Mouse (Mus musculus) erythroblast, embryonic 14.5 days (primary cell): ENCODE measurements around the gene Sesn2.

Source experiments
- GATA1 ChIP-seq: IDR thresholded peaks from 2 replicates; pipeline ENCODE4 v1.6.1; 2012; ENCODE audit warnings: low read length, inconsistent platforms, mixed read lengths
- TAL1 ChIP-seq: IDR thresholded peaks from 3 replicates; pipeline ENCODE4 v1.6.1; 2012; ENCODE audit warnings: low read length, inconsistent platforms, mixed read lengths

- TF ChIP-seq GATA1 (no peak), TAL1 (no peak)
Observed at GRCm38 (mm10) chr4:132469873-132470272, 40.4 kb downstream of the Sesn2 start.
